Mouse (Mus musculus): Measurements from ENCODE around the gene Cabin1. TPM values are rescaled to one million over a fixed set of nuclear protein-coding genes. Genes with fewer than 3 reads are reported as not detected.
A peak's percentile ranks its signal among the peaks of the same experiment; 100 is the strongest.

The Cabin1 gene
- polyA plus RNA-seq, 3 experiments from 2014 or later = 24.8 to 27.1 (median 26.2) TPM

DNA sequence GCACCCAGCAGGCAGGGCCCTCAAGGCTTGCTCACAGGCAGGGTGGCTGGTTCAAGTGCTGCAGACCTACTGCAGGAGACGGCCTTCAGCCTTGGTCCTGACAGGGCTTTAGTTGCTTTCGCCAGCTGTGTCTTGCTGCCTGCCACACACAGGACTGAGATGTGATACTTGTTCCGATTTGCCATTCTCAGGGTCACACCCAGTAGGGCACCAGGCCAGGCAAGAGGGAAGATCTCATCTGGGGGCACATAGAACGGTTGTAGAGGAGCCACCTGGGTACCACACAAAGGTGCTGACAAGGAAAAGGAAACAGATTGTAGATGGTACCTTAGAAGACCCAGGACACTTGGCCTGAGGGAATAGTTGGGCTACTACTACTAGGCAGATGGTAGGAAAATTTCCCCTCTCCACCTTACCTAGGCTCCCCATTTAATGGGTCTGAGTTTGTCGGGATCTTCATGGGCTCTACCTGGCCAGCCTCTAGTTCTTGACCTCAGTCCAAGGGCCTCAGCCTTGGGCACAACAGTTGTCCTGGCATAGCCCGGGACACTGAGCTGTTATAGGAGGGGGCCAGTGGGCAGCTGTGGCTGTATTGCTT is 99.4 kb downstream of the Cabin1 start:
- no peak for ATAC-seq

DNA sequence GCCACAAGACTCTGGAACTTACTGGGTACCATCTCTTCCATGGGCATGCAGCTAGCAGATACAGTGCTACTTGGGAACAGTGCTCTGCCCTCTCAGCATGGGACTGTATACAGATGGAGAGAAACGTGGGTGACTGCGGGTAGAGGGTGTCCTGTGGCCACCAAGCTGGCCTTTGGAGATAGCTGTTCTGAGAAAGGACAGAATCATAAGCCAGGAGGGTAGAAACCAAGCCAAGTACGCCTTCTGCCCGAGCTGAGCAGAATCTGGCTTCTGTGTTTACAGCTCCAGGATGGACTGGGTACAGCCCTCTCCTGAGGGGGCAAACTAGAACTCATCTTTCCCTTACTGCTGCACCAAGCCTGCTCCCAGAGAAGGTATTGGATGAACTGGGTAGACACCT is 101.6 kb downstream of the Cabin1 start:
- ATAC-seq = no peak

DNA sequence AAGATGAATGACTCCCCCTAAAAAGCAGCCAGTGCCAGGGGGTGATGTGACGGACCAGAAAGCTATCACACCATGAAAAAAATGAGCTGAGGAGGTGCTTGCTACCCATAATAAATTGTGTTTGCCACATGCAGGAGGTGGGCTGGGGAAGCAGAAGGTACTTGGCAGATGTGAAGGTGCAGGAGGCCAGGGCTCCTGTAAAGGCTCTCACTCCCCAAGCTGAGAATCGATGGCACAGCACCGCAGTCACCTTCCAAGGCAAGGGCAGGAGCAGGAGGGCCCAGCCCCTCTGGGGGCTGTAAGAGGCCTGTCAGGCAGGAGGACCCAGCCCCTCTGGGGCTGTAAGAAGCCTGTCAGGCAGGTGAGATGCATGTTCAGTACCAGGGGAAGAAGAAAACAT is 102.3 kb downstream of the Cabin1 start:
- no peak for ATAC-seq

DNA sequence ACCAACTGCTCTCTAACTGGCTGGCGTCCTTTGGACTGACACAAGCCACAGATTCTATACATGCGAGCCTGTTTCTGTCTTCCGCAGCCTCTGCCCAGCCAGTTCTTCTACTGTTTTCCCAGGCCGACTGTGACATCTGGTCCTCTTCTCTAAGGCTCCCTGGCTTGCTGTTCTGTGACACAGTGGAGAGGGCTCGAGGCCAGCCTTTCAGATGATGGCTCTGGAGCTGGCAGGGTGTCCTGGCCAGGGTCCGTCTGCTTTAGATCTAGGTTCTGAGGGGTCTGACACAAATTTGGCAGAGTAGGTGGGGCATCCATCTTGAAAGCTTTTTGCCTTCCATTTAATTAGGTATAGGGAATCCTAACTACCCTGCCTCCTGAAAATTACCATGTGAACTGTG is 102.8 kb downstream of the Cabin1 start:
- no peak for ATAC-seq

DNA sequence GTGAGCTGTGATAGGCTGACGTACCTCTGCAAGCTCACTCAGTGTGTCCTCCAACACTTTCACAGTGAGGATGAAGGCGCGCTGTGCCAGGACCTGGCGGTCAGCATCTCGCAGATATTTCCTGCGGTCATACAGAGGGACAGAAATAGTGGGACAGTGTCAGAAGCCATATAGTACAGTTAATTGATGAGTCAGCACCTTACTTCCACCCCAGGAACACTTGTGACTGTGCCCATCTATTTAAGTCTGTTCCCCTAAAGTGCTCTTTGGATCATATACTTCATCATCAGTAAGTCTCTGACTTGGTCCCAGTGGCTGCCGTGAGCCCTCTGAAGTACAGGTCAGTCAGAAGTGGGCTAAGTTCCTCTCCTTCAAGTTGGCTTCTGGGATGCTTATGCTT is 106.4 kb downstream of the Cabin1 start:
- no peak for ATAC-seq

DNA sequence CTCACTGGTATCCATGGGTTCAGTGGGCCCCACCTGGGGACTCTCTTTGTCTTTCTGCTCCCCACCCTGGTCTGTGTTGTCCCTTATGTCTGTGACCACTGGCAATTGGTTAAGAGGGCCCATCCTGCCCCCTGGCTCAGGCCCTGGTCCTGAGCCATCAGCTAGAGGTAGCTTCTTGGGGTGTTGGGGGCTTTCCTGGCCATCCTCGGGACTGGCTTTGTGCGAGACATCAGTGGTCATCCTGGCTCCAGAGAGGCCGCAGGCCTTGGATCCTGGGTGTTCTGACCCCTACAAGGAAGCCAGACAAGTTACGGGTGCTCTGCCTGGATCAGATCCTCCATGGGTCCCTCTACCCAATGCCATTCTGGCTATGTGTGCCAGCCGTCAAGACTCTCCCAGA is 107.0 kb downstream of the Cabin1 start:
- ATAC-seq = no peak

DNA sequence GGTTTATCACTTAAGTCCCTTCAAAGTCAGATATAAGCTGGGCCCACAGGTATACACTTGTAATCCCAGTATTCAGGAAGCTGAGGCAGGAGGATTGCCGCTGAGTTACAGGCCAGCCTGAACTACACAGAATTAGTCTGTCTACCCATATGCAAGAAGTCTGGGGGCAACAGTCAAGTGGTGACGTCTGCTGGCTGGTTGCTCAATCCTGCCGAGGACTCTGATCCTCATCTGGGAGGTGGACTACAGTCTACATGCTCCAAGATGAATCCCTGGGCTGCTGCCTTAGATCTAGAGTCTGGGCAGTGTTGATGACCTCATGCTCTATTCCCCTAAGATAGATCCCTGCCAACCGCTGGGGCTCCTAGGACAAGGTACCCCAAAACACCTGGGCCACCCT is 110.1 kb downstream of the Cabin1 start:
- ATAC-seq = no peak

DNA sequence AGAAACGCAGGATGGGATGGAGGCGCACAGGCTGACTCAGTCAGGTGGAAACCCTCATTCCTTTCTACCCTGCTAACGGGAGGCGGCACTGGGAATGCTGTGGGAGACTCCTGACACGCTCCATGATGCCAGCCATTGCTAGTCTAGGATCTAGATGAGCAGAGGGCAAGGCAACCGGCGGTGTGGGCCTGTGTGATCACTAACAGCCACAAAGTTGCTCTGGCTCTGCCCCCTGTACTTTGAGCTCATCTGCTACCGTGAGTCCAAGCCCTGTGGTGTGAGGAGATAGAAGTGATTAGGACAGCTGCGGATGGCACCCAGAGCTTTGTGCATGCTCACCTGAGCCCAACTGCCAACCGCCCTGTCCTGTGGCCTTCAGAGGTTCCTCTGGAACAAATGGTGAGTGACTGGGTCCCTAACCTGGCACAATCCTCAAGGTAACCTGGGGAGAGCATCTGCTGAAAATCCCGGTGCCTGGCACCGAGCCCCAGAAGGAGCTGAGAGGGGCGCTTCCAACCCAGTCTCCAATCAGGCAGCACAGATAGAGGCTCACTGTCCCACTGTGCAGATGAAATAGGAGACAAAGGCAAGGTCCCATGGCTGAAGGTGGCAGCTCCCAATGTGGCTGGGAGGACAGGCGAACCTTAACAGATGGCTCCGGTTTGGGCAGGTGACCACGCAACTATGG is 112.6 kb downstream of the Cabin1 start:
- ATAC-seq = no peak

DNA sequence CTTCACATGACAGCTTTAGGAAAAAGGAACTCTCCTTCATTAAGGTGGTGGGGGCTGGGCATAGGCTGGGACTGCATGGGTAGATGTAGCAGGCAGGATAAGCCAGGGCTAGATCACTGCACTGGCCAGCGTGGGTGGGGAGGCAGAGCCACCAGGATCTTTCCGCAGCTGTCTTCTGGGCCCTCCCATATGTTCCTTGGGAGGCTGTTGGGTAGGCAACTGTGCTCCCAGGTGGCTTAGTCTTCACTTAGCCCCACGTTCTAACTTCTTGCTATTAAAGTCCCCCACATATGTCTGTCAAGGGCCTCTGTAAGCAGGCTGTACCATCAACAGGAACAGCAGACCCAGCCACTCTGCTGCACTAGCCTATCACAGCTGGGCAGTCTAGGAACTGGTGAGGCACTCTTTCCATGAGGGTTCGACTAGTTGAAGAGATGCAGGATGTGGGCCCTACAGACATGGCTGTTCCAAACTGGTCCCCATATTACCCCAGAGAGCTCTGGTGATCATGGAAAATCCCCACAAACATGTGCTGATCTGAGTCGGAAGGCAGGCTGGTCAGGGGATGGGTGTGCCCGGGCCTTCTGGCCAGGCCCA is 113.7 kb downstream of the Cabin1 start:
- peak; percentile 62 for ATAC-seq

DNA sequence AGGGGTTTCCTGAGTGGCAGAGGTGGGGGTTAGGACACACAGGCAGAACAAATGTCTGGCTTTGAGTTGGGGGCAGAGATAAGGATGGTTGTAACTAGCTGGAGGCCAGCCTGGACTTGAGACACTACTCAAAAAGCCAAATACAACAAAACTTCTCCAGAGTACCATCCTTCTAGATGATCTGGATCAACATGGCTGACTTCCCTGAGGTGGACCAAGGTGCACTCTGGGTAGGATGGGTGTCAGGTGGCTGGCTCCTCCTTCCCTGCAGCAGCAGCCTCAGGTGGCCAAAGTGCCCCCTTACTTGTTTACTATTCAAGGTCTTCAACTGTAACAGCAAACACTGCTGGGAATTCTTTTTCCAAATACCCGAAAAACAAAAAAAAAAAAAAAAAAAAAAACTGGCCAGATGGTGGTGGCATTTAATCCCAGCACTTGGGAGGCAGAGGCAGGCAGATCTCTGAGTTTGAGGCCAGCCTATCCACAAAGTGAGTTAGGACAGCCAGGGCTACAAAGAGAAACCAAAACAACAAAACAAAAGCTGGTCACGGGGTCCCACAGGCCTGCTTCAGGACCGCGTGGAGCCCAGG is 114.6 kb downstream of the Cabin1 start:
- ATAC-seq = no peak

DNA sequence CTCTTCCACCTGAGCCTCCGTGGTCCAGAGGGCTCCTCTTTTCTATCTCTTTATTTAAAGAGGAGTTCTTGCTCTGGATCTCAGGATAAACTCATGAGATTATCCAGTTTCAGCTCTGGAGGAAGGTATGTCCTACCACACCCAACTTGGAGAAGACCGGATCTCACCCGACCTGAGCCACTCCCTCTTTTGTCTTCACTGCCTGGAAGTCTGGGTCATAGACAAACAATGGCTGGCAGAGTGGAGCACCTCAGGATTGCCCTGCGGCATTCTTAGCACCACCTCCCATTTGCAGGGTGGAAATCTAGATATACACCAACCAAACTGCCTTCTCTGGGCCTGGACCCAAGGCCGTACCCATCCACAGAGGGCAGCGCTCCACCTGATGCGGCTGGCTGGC is 115.1 kb downstream of the Cabin1 start:
- no peak for ATAC-seq

DNA sequence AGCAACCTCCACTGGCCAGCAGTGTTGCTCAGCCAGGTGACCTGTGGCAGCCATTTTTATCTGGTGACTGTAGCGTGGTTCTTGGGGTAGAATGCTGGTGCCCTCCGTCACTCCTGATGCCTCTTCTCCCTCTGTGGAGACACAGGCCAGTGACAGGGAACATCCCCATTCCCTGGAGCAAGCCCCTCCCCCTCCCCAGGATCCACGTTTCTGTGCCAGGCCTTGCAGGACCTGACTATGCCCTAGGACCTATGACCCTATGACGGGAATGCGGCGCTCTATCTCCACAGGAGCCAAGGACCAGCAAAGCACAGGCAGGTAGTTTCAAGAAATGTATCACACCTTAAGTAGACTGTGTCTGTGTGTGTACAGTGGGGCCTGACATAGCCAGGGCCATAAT is 116.0 kb downstream of the Cabin1 start:
- no peak for ATAC-seq

DNA sequence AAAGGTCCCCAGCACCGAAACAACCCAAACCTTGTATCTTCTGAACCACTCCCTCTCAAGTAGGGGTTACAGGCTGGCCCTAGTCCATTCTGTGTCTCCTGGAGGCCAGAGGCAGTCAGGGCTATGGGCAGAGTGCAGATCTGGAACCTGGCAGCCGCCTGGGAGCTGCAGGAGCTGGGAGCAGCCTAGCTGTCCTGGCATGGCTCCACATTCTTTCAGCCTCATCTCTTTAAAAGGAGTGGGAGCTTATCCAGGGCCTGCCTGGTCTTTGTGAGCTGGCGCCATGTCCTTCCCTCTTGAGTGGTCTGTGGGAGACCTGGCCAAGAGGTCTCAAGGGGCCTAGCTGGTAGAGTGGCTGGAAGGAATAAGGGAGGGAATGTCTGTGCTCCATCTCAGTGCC is 116.8 kb downstream of the Cabin1 start:
- ATAC-seq = no peak

DNA sequence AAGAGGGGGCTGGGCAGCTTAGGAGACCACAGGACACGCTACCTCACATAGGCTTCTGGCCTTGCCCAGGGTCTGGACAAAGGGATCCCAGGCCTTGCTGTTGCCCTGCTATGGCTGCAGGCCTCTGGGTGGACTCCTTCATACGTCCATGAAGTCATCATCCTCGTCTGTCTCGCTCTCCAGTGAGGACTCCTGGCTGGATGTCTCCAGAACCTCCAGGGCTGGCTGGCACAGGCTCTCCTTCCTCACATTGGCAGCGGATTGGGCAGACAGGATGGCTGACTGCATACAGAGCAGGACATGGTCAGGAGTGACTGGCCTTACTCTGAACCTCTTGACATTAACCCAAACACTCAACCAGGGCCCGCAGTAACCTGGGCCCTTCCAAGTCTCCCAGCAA is 117.7 kb downstream of the Cabin1 start:
- ATAC-seq = no peak

DNA sequence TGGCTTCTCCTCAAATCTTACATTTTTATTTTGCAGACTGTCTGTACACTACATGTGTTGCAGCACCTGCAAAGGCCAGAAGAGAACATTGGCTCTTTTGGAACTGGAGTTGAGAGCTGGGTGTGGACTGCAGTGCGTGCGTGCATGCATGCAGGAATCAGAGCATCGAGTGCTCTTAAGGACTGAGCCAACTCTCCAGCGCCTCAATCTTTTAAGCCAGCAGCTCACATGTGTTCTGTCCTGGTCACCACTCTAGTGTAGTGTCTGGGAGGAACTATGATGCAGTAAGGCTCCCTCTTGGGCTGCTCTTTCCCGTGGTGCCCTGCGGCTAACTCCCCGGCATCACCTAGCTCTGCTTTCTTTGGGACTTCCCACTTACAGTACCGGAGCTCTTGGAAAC is 118.5 kb downstream of the Cabin1 start:
- ATAC-seq = no peak

DNA sequence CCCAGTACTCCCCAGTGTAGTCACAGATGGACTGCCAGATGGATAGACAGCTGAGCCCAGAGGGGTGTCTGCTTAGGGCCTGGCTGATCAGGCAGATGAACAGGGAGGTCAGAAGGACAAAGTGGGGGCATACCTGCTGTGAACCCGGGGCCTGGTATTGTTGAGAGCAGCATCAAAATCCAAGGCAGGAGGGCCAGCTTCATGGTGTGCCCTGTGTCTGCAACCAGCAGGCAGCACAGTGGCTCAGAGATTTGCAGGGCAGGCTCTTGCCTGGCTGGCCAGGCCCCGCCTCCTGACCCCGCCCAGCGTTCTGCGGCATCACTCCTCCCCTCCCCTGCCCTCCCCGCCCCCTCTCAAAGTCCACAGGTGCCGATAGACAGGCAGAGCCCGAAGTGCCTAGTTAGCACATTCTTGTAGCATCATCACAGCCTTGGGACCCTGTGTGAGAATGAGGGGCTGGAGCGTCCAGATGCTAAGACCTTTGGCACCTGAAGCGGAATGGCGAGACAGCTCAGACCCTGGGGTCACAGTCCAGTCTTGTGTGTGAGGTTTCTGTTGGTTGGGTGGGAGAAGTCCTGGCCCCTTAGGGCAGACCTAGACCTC is 120.3 kb downstream of the Cabin1 start, which contains the start of gene Susd2:
Gene Susd2, minus strand, starts transcription at position 268 of the 603 bp plus-strand sequence.
- peak; percentile 56 for ATAC-seq

DNA sequence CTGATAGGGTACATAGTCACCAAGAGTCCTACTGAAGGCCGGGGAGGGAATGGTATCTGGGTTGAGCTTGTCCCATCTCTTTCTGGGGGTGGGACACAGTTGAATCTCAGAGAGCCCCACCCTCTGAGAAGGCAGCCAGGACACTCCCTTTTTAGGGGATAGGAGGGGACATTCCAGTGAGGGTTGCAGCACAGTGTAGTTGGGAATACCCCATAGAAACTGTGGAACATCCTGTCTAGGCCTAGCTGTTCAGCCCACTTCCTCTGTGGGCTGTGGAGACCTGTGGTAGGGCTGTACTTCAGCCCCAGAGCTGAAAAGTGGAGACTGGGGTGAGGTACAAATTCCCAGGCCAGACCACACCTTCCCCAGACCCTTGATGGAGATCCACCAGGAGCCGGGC is 121.2 kb downstream of the Cabin1 start:
- ATAC-seq = peak; percentile 76

DNA sequence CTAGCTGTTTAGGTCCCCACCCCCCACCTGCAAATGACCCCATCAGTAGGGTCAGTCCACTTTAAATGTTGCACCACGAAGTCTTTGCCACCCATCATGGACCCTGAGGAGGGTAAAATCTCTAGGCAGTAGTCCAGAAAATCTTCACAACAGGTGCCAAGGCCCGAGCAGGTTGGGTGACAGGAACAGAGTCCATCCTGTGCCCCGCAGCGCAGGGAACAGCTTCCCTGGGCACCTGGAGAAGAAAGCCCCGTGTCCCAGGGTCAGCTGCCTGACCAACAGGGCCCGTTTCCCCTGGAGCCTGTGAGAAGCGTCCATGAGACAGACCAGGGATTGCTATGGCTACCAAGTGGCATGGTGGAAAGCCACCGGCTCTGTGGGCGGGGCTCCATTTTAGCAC is 121.7 kb downstream of the Cabin1 start:
- no peak for ATAC-seq

DNA sequence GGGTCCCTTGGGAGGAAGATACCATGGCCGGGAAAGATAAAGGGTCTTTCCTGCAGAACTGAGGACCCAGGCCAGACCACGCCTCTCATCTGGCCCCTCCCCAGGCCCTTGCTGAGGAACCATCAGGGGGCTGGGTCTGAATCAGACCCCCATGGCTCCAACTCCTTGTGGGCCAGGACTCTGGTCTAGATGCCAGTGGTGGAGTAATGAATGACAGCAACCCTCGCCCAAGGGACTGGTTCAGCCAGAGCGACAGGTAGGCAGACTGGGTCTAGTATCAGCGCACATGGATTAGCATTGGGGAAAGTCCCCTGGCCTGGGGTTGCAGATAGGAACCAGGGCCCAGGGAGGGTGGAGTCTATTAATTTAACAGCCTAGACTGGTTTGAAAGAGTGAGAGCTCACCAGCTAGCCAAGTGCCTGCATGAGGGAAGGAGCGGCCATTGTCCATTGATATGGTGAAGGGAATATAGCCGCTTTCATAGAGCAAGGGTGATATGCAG is 122.4 kb downstream of the Cabin1 start:
- ATAC-seq = peak; percentile 62

DNA sequence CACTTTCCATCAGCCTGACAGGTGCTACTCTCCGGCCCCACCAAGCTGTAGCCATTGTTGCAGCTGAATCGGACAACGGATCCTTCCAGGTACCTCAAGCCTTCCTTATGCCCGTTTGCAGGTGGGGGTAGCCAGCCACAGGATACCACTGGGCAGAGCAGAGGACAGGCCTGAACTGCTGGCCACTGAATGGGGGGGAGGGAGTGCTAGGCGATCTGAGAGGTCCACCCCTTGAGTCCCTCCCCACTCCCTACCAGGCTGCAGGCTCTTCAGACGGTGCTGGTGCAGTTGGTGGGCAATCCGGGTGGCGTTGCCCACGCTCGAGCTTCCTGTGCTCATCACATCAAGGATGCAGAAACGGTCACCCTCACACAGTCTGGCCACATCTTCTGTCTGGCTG is 126.4 kb downstream of the Cabin1 start:
- no peak for ATAC-seq

DNA sequence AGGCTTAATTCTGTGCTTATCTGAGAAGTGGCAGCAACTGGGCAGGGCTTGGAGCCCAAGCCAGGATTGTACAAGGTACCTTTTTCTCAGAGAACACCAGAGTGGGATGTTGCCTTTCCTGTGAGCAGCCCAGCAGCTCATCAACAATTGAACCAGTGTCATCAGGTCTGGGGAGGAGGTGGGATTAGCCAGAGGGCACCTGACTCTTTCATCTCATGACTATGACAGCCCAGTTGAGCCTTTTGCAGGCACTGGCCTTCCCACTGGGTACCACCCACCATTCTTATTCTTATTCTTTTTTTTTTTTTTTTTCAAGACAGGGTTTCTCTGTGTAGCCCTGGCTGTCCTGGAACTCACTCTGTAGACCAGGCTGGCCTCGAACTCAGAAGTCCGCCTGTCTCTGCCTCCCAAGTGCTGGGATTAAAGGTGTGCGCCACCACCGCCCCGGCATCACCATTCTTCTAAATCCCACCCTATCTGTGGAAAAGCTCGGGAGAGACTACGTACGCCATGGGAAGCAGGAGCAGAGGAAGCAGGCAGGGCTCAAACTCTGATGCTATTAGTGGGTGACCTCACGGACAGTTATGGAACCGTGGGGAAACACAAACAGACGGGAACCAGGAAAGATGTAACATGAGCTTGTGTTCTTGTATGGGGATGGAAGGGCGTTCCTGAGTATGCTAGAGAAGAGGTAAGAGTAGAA is 127.9 kb downstream of the Cabin1 start:
- ATAC-seq = no peak

DNA sequence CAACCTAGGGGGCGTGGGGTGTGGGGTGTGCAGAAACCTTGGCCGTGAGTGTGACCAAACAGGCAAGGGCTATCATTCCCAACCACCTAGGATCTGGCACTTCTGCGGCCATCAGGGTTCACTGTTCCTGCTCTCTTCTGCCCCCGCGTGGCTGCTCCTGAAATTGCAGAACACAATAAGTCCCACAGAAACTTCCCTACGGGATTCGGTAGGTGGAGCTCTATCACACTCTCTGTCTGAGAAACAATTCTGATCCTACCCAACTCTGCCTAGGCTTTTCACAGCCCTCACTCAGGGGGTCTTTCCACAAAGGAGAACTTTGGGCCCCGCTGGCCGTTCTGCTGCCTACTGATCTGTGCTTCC is 128.5 kb downstream of the Cabin1 start:
- ATAC-seq = peak; percentile 81

Data from inflammation-experienced regulatory T-cells, adult 6 months (primary cell).